Mouse (Mus musculus) ovary, postnatal 36 days (tissue): ENCODE data around the gene Zfp82.
A peak's percentile ranks its signal among the peaks of the same experiment; 100 is the strongest.
"Not testable (repeated sequence)": the region's sequence is repeated elsewhere in the genome, so short reads cannot be mapped to it uniquely, and the experiment has no call there.

ENCODE experiments used
- DNase-seq: peaks from one replicate; pipeline ENCODE4 v3.0.0; 2022; ENCODE audit warnings: low spot score, mixed read lengths

The Zfp82 gene

DNA sequence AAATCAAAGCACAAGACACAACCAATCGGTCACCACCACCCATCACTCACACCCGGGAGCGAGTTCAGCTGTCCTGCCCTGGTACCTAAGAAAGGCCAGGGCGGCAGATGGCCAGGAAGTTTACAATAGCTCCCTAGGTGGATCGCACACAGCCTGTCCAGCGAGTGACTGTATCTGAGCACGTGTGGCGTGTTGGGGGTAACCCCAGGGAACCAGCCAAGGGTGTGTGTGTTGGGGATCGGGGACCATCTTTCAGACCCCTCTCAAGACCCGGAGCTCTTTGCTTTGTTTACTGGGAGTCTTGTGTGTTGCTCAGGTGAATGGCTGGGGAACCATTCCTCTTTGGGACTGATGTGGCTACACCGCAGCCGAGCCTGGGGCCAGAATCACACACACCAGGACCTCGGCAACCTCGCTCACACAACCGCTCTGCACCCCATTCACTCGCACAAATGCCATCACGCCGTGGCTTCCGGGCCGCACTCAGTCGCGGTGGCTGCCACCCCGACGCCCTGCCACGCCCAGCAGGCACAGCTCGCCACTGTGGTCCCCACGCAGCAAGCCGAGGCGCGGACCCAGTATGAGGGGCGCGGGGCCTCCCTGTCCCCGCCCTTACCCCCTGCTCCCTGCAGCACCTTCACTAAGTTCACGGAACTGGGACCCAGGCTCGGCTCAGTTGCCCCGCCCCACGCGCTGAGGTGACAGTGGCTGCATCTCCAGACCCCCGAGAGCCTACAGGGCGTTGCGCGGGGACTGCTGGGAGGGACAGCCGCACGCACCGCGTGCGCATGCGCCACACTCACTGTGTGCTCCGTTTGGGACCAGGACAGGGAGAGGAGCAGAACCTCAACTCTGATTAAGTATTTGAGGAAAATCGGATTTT, at the start of gene Zfp82:
TSS of gene Zfp82 (minus strand) at position 755 of the 883 bp plus-strand sequence.
- DNase-seq, result peak; percentile 84

- no peak for DNase-seq
Observed at GRCm38 (mm10) chr7:30122188-30122530, 49.5 kb upstream of the Zfp82 start.

DNA sequence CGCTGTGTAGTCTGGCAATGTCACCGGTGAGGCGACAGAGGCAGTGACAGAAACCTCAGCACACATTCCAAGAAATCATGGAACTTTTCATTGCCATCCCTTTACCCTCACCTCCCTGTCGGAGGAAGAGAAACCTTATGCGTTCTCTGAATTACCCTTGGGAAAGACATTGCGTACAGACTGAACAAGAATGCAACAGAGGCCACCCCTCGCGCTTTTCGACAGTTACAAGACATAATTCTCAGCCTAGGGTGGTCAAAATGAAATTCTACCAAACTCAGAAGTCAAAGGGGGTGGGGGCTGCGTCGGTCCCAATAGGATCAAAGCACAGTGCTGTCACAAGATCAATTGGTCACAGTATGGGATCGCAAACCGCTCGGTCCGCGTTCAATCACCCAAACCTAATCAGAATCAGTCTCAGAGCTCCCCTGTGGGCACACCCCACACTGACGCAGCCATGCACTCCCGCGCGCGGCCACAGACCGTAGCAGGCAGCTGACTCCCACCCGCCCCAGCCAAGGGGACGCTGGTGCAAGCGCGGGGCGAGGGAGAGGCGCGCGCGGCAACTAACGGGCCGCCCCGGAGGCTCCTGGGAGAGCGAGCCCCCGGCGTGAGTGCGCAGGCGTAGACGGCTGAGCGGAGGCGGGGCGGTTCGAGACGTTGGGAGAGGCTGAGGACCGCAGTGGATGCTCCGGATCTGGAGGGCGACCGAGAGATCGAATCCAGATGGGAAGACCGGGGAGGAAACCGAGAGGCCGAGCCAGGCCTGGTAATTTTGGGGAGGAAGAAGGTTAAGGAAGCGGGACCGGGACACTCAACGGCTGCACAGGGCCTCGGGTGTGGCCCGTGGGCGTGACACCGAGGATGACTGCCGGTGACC, 48.8 kb upstream of the Zfp82 start, which contains the start of gene Zfp382:
TSS of gene Zfp382 (plus strand) at position 635 of the 880 bp plus-strand sequence.
- peak; percentile 91 for DNase-seq

DNA sequence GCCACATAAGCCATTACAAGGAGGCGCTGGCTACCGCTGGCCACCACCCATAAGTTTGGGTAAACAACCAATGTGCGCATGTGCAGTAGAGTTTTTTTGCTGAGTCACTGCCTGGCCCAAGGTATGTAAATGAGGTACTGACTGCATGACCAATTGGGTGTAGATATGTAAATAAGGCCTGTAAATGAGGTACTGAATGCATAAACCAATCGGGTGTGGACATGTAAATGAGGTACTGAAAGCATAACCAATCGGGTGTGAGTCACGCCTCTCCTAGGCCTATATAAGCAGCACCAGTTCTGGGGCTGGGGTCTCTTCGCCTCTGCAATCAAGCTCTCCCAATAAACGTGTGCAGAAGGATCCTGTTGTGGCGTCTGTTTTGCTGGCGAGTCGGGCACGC, 45.2 kb upstream of the Zfp82 start:
- not testable (repeated sequence) for DNase-seq

DNA sequence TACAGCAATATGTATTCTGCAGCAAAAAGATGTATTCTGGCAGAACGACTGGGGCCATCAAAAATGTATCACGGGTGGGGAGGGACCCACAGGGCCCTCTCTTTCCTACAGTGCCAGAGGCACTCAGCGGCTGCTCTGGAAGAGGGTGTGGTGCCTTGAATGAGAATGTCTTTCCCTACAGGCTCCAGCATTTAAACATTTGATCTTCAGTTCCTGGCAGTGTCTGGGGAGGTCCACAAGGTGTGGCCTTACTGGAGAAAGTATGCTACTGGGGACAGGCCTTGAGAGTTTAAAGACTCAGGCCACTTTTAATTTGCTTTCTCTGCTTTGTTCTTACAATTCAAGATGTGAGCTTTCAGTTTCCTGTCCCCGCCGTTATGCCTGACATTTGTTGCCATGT, 43.4 kb upstream of the Zfp82 start:
- DNase-seq, result no peak

GRCm38 (mm10) chr7:30099297-30099696, 26.6 kb upstream of the Zfp82 start:
- DNase-seq, result no peak

DNA sequence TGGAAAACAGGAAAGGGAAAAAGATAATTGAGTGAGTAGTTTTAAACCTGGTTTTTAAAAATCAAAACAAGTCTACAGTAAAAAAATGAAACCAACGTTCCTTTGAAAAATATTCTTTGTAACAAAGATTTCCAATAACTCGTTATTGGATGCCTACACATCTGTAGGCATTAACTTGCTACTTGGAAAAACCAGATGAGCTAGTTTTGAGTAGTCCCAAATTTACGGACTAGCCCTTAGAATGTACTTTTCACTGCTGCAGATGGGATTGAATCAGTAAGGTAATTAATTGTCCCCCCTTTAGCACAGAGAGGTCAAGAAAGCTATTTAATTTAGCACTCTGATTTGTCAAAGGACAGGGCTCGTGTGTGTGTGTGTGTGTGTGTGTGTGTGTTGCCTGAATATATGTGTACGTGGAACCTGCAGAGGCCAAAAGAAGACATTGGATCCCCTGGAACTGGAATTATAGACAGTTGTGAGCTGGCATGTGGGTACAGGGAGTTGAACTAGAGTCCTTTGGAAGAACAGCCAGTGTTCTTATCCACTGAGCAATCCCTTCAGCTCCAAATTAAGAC, 22.9 kb upstream of the Zfp82 start:
- DNase-seq, result no peak

DNA sequence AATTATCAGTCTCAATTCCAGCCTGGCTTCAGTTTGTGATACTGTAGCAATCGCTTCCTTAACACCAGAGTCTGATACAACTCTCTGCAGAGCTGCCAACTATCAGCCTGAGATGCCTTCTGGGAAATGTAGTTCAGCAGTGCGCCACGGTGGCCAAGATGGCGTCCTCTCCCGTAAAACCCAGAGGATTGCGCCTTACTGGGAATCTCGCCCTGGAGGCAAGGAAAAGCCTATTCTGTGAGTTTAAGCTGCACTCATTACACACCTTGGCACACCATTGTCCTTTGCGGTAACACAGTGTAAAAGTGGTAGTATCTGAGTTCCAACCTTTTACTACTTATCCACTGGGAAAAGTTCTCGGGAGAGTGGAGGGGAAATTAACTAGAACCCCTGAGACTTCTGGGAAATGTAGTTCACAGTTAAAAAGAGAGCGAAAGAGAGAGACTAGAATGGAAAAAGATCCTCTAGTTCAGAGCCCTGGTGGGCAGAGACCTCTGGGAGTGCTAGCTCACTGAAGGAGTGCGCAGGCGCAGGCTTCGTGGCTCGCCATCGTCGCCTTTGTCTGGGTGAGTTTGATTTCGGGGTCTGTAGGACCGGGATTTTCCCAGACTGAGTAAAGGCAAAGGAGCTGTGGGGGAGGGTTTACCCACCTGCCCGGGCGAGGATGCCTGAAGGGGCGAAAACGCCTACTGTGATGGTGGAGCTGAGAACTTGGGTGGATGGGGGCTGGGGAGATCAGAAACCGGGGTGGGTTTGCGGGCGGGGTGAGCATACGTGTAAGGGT, 22.1 kb upstream of the Zfp82 start, which contains the start of gene Zfp260:
TSS of gene Zfp260 (plus strand) at position 132 of the 784 bp plus-strand sequence.
- DNase-seq, result peak; percentile 87

DNA sequence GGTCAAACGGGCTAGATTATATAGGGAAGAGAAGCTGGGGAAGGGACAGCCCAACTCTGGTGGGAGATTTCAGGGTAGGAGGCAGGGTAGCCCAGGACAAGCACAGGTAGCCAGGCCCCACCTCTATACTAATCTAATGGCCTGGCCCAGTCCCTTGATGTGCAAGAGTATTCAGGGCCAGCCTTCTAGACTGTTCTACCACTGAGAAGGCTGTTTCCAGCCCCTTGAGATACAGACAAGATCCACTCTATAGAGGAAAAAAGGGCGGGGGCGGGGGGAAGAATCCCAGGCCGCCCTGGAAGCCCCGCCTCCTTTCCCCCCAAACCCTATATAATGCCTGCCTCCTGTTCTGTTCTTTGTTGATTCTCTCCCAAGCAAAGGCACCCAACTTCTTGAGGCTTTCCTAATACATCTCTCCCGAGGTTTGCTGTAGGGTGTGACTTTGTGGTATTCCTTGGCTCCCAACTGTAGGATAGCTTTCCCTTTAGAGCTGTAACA, 21.3 kb upstream of the Zfp82 start:
- no peak for DNase-seq

GRCm38 (mm10) chr7:30092666-30093065, 20.0 kb upstream of the Zfp82 start:
- DNase-seq, result no peak

- DNase-seq, result no peak
Observed at GRCm38 (mm10) chr7:30090970-30091585, 18.4 kb upstream of the Zfp82 start.

DNA sequence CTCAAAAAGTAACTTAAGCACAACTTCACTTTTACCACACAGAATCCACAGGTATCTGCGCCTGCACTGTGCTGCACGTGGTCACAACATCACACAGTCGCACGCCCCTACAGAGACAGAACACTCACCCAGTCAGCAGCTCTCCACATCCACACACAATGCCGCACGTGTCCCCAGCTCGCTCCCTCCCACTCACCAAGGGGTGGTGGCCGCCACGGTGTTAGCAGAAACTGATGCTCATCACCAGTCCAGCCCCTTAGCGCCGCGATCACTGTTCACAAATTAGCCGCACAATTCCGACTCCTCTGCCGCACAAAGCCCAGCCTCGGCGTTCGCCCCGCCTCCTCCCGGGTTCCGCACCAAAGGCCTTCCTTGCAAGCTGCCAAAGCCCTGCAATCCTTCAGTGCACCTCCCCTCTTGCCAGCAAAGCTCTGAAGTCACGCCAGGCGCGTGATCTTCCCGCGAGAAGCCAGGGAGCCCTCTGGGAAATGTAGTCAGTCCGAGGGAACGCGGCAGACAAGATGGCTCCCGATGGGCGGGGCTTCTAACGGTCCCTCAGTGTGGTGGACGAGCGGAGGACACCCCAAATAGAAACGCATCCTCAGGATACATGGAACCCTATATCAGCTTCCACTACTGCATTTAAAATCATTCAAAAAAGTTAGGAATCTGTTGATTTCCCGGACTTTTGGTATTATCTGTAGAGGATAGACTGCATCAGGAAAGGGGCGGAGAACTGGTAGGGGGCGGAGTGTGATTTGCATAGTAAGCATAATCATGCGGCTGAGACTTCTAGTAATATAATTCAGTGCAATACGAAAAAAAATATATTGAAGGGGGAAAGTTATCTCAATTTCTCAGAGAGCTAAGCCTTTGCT, 17.6 kb upstream of the Zfp82 start, which contains the start of the genes Gm26920 and Zfp566:
TSS of gene Gm26920 (minus strand) at position 319 of the 878 bp plus-strand sequence.
TSS of gene Zfp566 (minus strand) at position 436 of the 878 bp plus-strand sequence.
- peak; percentile 95 for DNase-seq

- no peak for DNase-seq
Observed at GRCm38 (mm10) chr7:30089405-30089804, 16.7 kb upstream of the Zfp82 start.

DNA sequence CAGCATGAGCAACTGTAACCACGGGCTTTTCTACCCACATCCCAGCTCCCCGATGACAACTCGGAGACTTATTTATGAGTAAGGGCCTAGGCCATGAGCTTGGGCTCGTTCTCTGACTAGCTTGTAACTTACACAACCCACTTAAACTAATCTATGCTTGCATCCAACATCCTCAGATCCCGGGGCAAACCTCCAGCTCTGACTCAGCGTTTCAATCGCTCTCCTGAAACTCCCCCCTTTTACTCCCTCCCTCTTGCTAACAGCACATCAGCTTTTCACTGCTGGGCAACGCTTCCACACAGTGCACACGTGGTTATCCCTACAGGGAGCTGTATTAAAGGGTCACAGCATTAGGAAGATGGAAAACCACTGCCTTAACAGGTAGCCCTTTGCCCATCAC, 13.8 kb upstream of the Zfp82 start:
- DNase-seq, result no peak

DNA sequence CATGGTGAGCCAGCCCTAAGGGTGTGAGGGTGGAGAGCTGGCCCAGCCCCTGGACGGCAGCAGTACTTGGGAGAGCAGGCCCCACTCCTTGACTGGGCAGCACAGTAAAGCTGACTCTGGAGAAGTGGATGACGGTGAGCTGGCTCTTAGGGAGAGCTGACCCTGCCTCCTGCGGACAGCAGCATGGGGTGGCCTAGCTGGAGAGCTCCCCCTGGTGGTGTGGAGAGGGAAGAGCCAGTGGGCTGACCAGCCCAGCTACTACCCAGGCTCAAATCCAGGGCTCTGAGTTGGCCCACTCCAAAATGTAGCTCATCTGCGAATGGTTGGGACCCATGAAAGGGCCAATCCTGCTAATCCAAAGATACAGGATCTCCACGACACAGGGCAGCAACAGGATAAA, 8.1 kb downstream of the Zfp82 start:
- DNase-seq, result no peak

- no peak for DNase-seq
Observed at GRCm38 (mm10) chr7:30062478-30062877, 10.2 kb downstream of the Zfp82 start.

DNA sequence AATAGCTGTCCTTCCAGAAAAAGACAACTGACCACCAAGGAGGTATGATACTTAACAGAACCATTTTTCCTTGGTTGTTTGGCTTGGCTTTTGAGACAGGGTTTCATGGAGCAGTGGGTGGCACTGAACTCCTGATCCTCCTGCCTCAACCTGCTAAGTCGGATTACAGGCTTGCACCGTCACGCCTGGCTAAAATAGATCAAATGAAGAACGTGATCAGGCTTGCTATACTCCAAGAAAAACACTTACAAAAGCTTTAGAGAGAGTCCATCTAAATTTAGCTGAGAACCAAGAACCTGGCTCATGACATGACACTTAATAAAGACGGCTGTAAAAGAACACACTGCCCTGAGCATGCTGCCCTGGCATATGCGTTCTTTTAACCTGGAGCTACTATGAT, 12.4 kb downstream of the Zfp82 start:
- no peak for DNase-seq

GRCm38 (mm10) chr7:30053591-30053990, 19.1 kb downstream of the Zfp82 start:
- DNase-seq, result no peak

- peak; percentile 86 for DNase-seq
Observed at GRCm38 (mm10) chr7:30050882-30051548, 21.7 kb downstream of the Zfp82 start, which contains the start of gene Zfp14. Gene Zfp14 (minus strand): TSS chr7:30051380.
